ENCODE assay signal across 15 mouse cellular contexts in the genomic region with DNA sequence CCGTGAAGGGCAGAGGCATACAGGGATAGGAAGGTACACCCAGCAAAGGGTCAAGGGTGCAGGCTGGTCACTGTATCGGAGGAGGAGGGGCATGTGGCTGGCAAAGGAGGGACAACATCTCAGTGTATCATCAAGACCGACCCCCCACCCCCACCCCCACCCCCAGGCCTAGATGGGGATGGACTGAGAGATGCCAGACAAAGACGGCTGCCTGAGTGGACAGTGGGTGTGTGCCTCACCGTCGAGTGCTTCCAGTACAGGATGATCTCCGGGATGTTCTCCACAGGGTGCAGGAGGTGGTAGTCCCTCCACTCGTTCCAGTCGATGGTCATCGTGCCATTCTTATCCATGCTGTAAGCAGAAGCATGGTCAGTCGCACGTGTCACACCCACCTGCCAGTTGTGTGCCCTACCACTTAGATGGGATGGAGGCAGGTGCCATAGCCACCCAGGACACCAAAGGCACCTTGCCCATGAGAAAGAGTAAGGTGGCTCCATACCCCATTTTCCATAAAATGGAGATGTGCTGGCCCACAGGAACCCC. TPM values are rescaled to one million over a fixed set of nuclear protein-coding genes. Genes with fewer than 3 reads are reported as not detected.
DNase-seq lines count a peak whose midpoint lies in the region; ATAC-seq and TF ChIP-seq lines count a peak whose summit lies in the region.
"Had no signal": no experiment of that assay in that cellular context is flagged by ENCODE, and none has a peak within 500 bp of the region (broad histone marks: within the 10 kb centered on the region; RNA-seq: fewer than 3 reads in every experiment).

No protein-coding gene starts in this region.

- H3K27me3 ChIP-seq in intestine, postnatal 0 days (replicated peaks; ENCODE audit: control insufficient read depth, insufficient read depth, low read length) = no peaks in the 10 kb centered on the region
- no peaks in the 10 kb centered on the region for H3K27me3 ChIP-seq in intestine, embryonic 16.5 days (replicated peaks; ENCODE audit: control insufficient read depth, insufficient read depth, low read length)
- H3K27me3 ChIP-seq in liver, embryonic 16.5 days (ENCODE audit: control insufficient read depth, insufficient read depth, low read depth, low read length) = no peaks in the 10 kb centered on the region
- H3K27me3 ChIP-seq in liver, embryonic 11.5 days (replicated peaks; ENCODE audit: control insufficient read depth, insufficient read depth, low read length) = no peaks in the 10 kb centered on the region
- H3K27me3 ChIP-seq: forebrain, embryonic 13.5 days; heart, embryonic 15.5 days; midbrain, embryonic 12.5 days had no signal

- WGBS in intestine, postnatal 0 days = 86% methylated on average over 12 of the region's 12 CpGs
- 93% methylated on average over 12 of the region's 12 CpGs for WGBS in intestine, embryonic 16.5 days
- 80% methylated on average over 12 of the region's 12 CpGs for WGBS in liver, embryonic 16.5 days (ENCODE audit: insufficient replicate concordance)
- WGBS in liver, embryonic 11.5 days = 88% methylated on average over 12 of the region's 12 CpGs

- no peak overlapping the region; the same call in 1 of the 2 replicates for H3K4me2 ChIP-seq in intestine, postnatal 0 days (replicated peaks; ENCODE audit: low read depth)
- H3K4me2 ChIP-seq in intestine, embryonic 16.5 days (ENCODE audit: low read depth, low read length) = no peak overlapping the region
- H3K4me2 ChIP-seq in liver, embryonic 16.5 days (ENCODE audit: low read depth, low read length) = no peak overlapping the region
- no peak overlapping the region for H3K4me2 ChIP-seq in liver, embryonic 11.5 days
- H3K4me2 ChIP-seq: forebrain, embryonic 13.5 days; heart, embryonic 15.5 days; midbrain, embryonic 12.5 days had no signal

- peaks cover 62% of the 10 kb centered on the region for H3K36me3 ChIP-seq in intestine, postnatal 0 days (ENCODE audit: control insufficient read depth, insufficient read depth)
- H3K36me3 ChIP-seq in intestine, embryonic 16.5 days (ENCODE audit: control insufficient read depth, insufficient read depth, low read length) = peaks cover 24% of the 10 kb centered on the region
- peaks cover 24% of the 10 kb centered on the region for H3K36me3 ChIP-seq in liver, embryonic 16.5 days (ENCODE audit: control insufficient read depth, insufficient read depth)
- peaks cover 30% of the 10 kb centered on the region for H3K36me3 ChIP-seq in liver, embryonic 11.5 days (ENCODE audit: control insufficient read depth, insufficient read depth, low read length)

- H3K4me3 ChIP-seq in intestine, postnatal 0 days (ENCODE audit: low read depth, low read length) = no peak overlapping the region
- H3K4me3 ChIP-seq in intestine, embryonic 16.5 days (ENCODE audit: low read length) = no peak overlapping the region
- no peak overlapping the region for H3K4me3 ChIP-seq in liver, embryonic 16.5 days (ENCODE audit: low read depth, low read length)
- no peak overlapping the region for H3K4me3 ChIP-seq in liver, embryonic 11.5 days (ENCODE audit: low read depth, low read length)
- H3K4me3 ChIP-seq: forebrain, embryonic 13.5 days; heart, embryonic 15.5 days; layer of hippocampus, adult 2 months; left cerebral cortex, adult 2 months; midbrain, embryonic 12.5 days had no signal

- TF ChIP-seq CTCF in intestine, postnatal 0 days (IDR thresholded peaks at IDR 0.05; ENCODE audit: low read depth) = no peak

- peaks cover 10% of the 10 kb centered on the region for H3K4me1 ChIP-seq in intestine, postnatal 0 days (replicated peaks; ENCODE audit: control insufficient read depth, insufficient read depth, low read length)
- peaks cover 38% of the 10 kb centered on the region for H3K4me1 ChIP-seq in intestine, embryonic 16.5 days (ENCODE audit: control insufficient read depth, insufficient read depth, low read length)
- peaks cover 34% of the 10 kb centered on the region for H3K4me1 ChIP-seq in liver, embryonic 16.5 days (ENCODE audit: control insufficient read depth, low read depth, low read length)
- peaks cover 35% of the 10 kb centered on the region for H3K4me1 ChIP-seq in liver, embryonic 11.5 days (replicated peaks; ENCODE audit: control insufficient read depth, insufficient read depth, low read length)

- peak overlapping the region; percentile 41 for H3K27ac ChIP-seq in intestine, postnatal 0 days (ENCODE audit: low read depth, low read length)
- H3K27ac ChIP-seq in intestine, embryonic 16.5 days (ENCODE audit: low read length) = no peak overlapping the region
- H3K27ac ChIP-seq in liver, embryonic 16.5 days (ENCODE audit: low read length) = peak overlapping the region; percentile 25
- H3K27ac ChIP-seq in liver, embryonic 11.5 days (ENCODE audit: low read depth, low read length) = no peak overlapping the region
- H3K27ac ChIP-seq: forebrain, embryonic 13.5 days; heart, embryonic 15.5 days; macrophage; midbrain, embryonic 12.5 days had no signal

- no peaks in the 10 kb centered on the region for H3K9me3 ChIP-seq in intestine, postnatal 0 days (ENCODE audit: control insufficient read depth)
- no peaks in the 10 kb centered on the region for H3K9me3 ChIP-seq in intestine, embryonic 16.5 days (ENCODE audit: control insufficient read depth, low read length)
- H3K9me3 ChIP-seq in liver, embryonic 16.5 days (replicated peaks; ENCODE audit: control insufficient read depth, low read length) = no peaks in the 10 kb centered on the region
- no peaks in the 10 kb centered on the region for H3K9me3 ChIP-seq in liver, embryonic 11.5 days (ENCODE audit: control insufficient read depth, low read length)
- H3K9me3 ChIP-seq: forebrain, embryonic 13.5 days; heart, embryonic 15.5 days; midbrain, embryonic 12.5 days had no signal

- no peak for DNase-seq in liver, embryonic 11.5 days (ENCODE audit: low spot score)
- DNase-seq in urinary bladder, adult 2 months (ENCODE audit: low spot score) = peak; percentile 19
- DNase-seq in urinary bladder, postnatal 36 days (ENCODE audit: low spot score in 2 of 2) = no peak
- no peak for DNase-seq in left cerebral cortex, adult 8-10 months (ENCODE audit: low spot score in 2 of 2)
- DNase-seq: B cell, adult 2 months had no signal

- no peak overlapping the region for H3K9ac ChIP-seq in intestine, postnatal 0 days (ENCODE audit: low read depth, low read length)
- no peak overlapping the region for H3K9ac ChIP-seq in intestine, embryonic 16.5 days (ENCODE audit: low read depth, low read length)
- H3K9ac ChIP-seq in liver, embryonic 16.5 days (ENCODE audit: low read depth, low read length) = no peak overlapping the region
- no peak overlapping the region for H3K9ac ChIP-seq in liver, embryonic 11.5 days (ENCODE audit: low read depth, low read length)
- H3K9ac ChIP-seq: forebrain, embryonic 13.5 days; heart, embryonic 15.5 days; midbrain, embryonic 12.5 days had no signal

- no peak for ATAC-seq in intestine, postnatal 0 days
- no peak for ATAC-seq in intestine, embryonic 16.5 days
- no peak for ATAC-seq in liver, embryonic 16.5 days (ENCODE audit: low read depth)
- ATAC-seq in liver, embryonic 11.5 days (replicated peaks; ENCODE audit: low FRiP score) = no peak
- ATAC-seq: forebrain, embryonic 13.5 days; hindbrain, embryonic 16.5 days had no signal

RNA-seq across cellular contexts. Expression of gene Ptges2, which starts 24.4 kb away (rescaled TPM):
- polyA plus RNA-seq in intestine, postnatal 0 days (2015; fragmentation: Nextera tagmentation; extraction: Ambion mirVana) = 47.3 and 49.4 TPM in 2 replicates
- 49.1 and 49.8 TPM in 2 replicates for polyA plus RNA-seq in intestine, embryonic 16.5 days (2015; fragmentation: Nextera tagmentation; extraction: Ambion mirVana)
- 9.4 and 11.0 TPM in 2 replicates for polyA plus RNA-seq in liver, embryonic 16.5 days (2015; fragmentation: Nextera tagmentation; extraction: Ambion mirVana)
- polyA plus RNA-seq in liver, embryonic 11.5 days (2014; fragmentation: Nextera tagmentation; extraction: Ambion mirVana) = 23.0 and 23.6 TPM in 2 replicates
- polyA plus RNA-seq in urinary bladder, adult 2 months (2012; rRNA removed) = 26.0 and 32.5 TPM in 2 replicates
- 10 to 100 TPM; 46.9 to 51.4 (median 49.9) TPM for total RNA-seq in left cerebral cortex, adult 8-10 months (2022)

RNA-seq across cellular contexts. Expression of gene Naif1, which starts 30.1 kb away (rescaled TPM):
- 2.9 and 3.2 TPM in 2 replicates for polyA plus RNA-seq in intestine, postnatal 0 days (2015; fragmentation: Nextera tagmentation; extraction: Ambion mirVana)
- polyA plus RNA-seq in intestine, embryonic 16.5 days (2015; fragmentation: Nextera tagmentation; extraction: Ambion mirVana) = 5.1 and 5.3 TPM in 2 replicates
- polyA plus RNA-seq in liver, embryonic 16.5 days (2015; fragmentation: Nextera tagmentation; extraction: Ambion mirVana) = 1.9 and 2.0 TPM in 2 replicates
- 4.5 and 5.4 TPM in 2 replicates for polyA plus RNA-seq in liver, embryonic 11.5 days (2014; fragmentation: Nextera tagmentation; extraction: Ambion mirVana)
- 4.5 and 4.7 TPM in 2 replicates for polyA plus RNA-seq in urinary bladder, adult 2 months (2012; rRNA removed)
- 1 to 10 TPM; 3.8 to 4.1 (median 3.9) TPM for total RNA-seq in left cerebral cortex, adult 8-10 months (2022)

RNA-seq across cellular contexts. Expression of gene Slc25a25, which starts 31.1 kb away (rescaled TPM):
- polyA plus RNA-seq in intestine, postnatal 0 days (2015; fragmentation: Nextera tagmentation; extraction: Ambion mirVana) = 45.1 and 52.6 TPM in 2 replicates
- 19.3 and 19.9 TPM in 2 replicates for polyA plus RNA-seq in intestine, embryonic 16.5 days (2015; fragmentation: Nextera tagmentation; extraction: Ambion mirVana)
- polyA plus RNA-seq in liver, embryonic 16.5 days (2015; fragmentation: Nextera tagmentation; extraction: Ambion mirVana) = 9.5 and 9.7 TPM in 2 replicates
- 10.4 and 12.7 TPM in 2 replicates for polyA plus RNA-seq in liver, embryonic 11.5 days (2014; fragmentation: Nextera tagmentation; extraction: Ambion mirVana)
- 14.7 and 18.8 TPM in 2 replicates for polyA plus RNA-seq in urinary bladder, adult 2 months (2012; rRNA removed)
- 10 to 100 TPM; 56.5 to 66.1 (median 60.9) TPM for total RNA-seq in left cerebral cortex, adult 8-10 months (2022)

RNA-seq across cellular contexts. Expression of gene Lcn2, which starts 32.1 kb away (rescaled TPM):
- 4.8 and 5.4 TPM in 2 replicates for polyA plus RNA-seq in intestine, postnatal 0 days (2015; fragmentation: Nextera tagmentation; extraction: Ambion mirVana)
- polyA plus RNA-seq in intestine, embryonic 16.5 days (2015; fragmentation: Nextera tagmentation; extraction: Ambion mirVana) = 2.2 and 4.2 TPM in 2 replicates
- polyA plus RNA-seq in liver, embryonic 16.5 days (2015; fragmentation: Nextera tagmentation; extraction: Ambion mirVana) = 212 and 273 TPM in 2 replicates
- 8.0 and 9.9 TPM in 2 replicates for polyA plus RNA-seq in liver, embryonic 11.5 days (2014; fragmentation: Nextera tagmentation; extraction: Ambion mirVana)
- 3.0 and 3.2 TPM in 2 replicates for polyA plus RNA-seq in urinary bladder, adult 2 months (2012; rRNA removed)
- total RNA-seq in left cerebral cortex, adult 8-10 months (2022) = under 1 TPM; 0.50 to 0.81 (median 0.63) TPM
- polyA plus RNA-seq: forebrain, embryonic 13.5 days had no signal

RNA-seq across cellular contexts. Expression of gene 1110008P14Rik, which starts 38.4 kb away (rescaled TPM):
- polyA plus RNA-seq in intestine, postnatal 0 days (2015; fragmentation: Nextera tagmentation; extraction: Ambion mirVana) = 95.0 and 100 TPM in 2 replicates
- polyA plus RNA-seq in intestine, embryonic 16.5 days (2015; fragmentation: Nextera tagmentation; extraction: Ambion mirVana) = 44.2 and 45.8 TPM in 2 replicates
- polyA plus RNA-seq in liver, embryonic 16.5 days (2015; fragmentation: Nextera tagmentation; extraction: Ambion mirVana) = 20.2 and 21.6 TPM in 2 replicates
- polyA plus RNA-seq in liver, embryonic 11.5 days (2014; fragmentation: Nextera tagmentation; extraction: Ambion mirVana) = 36.2 and 39.7 TPM in 2 replicates
- polyA plus RNA-seq in urinary bladder, adult 2 months (2012; rRNA removed) = 101 and 129 TPM in 2 replicates
- 100 to 1,000 TPM; 226 to 280 (median 259) TPM for total RNA-seq in left cerebral cortex, adult 8-10 months (2022)

Comparison
In these comparisons a context has a peak if more than half of its experiments do, and no peak if none do; other contexts are left out.
1. H3K27ac ChIP-seq: peak in intestine, postnatal 0 days (single experiment) and liver, embryonic 16.5 days (single experiment); none in intestine, embryonic 16.5 days (single experiment) and liver, embryonic 11.5 days (single experiment).